8 mouse cellular contexts compared by ENCODE assay signal in the genomic region with DNA sequence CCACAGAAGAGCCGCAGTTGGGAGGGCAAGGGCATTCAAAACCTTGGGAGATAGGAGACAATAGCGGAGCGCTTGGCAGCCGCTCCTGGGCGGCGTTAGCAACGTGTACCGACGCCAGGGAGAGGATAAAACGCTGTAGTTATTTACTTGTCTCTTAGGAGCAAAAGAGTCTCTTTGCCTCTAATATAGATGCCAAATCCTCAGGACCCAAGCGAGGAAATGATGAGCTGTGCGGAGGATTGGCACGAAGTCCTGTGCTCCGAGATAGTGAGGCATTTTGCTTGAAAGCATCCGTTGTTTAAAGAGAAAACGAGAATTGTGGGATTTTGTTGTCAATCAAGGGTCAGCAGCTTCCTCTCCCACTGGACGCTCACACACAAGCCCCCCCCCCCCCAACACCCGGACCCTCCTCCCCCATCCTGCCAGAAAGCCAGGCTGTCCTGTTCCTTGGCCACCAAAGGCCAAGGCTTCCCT.
DNase-seq lines count a peak whose midpoint lies in the region; ATAC-seq and TF ChIP-seq lines count a peak whose summit lies in the region.

No protein-coding gene starts in this region.

- H3K27ac ChIP-seq in cerebellum, adult 2 months (ENCODE audit: insufficient read depth, low read length) = no peak overlapping the region
- H3K27ac ChIP-seq in hindbrain, embryonic 14.5 days = peak overlapping the region; percentile 75
- no peak overlapping the region for H3K27ac ChIP-seq in limb, embryonic 15.5 days

- H3K9ac ChIP-seq in hindbrain, embryonic 14.5 days = 0 out of 2 replicates have a peak overlapping the region, but pooled peaks have one; percentile 9
- H3K9ac ChIP-seq in limb, embryonic 15.5 days = no peak overlapping the region

- no peaks in the 10 kb centered on the region for H3K9me3 ChIP-seq in hindbrain, embryonic 14.5 days (ENCODE audit: control insufficient read depth, low read length)
- H3K9me3 ChIP-seq in limb, embryonic 15.5 days = no peaks in the 10 kb centered on the region

- H3K36me3 ChIP-seq in hindbrain, embryonic 14.5 days (replicated peaks; ENCODE audit: control insufficient read depth, insufficient read depth) = no peaks in the 10 kb centered on the region
- H3K36me3 ChIP-seq in limb, embryonic 15.5 days = no peaks in the 10 kb centered on the region

- 3% methylated on average over 18 of the region's 18 CpGs for WGBS in cerebellum, adult 2 months
- WGBS in hindbrain, embryonic 14.5 days = 18% methylated on average over 18 of the region's 18 CpGs
- WGBS in limb, embryonic 15.5 days = 63% methylated on average over 18 of the region's 18 CpGs

- H3K27me3 ChIP-seq in cerebellum, adult 2 months (ENCODE audit: control insufficient read depth, insufficient read depth, low read length) = peaks cover 1% of the 10 kb centered on the region; the same call in 1 of the 2 replicates
- no peaks in the 10 kb centered on the region for H3K27me3 ChIP-seq in hindbrain, embryonic 14.5 days (ENCODE audit: control insufficient read depth, insufficient read depth, low read length)
- H3K27me3 ChIP-seq in limb, embryonic 15.5 days = no peaks in the 10 kb centered on the region; the same call in 1 of the 2 replicates

- no peak for TF ChIP-seq POLR2A in cerebellum, adult 2 months (IDR thresholded peaks at IDR 0.05; ENCODE audit: borderline replicate concordance, insufficient read depth, low read length)

- ATAC-seq in hindbrain, embryonic 14.5 days (ENCODE audit: low FRiP score) = peak; percentile 76
- no peak for ATAC-seq in limb, embryonic 15.5 days (ENCODE audit: insufficient number of reproducible peaks, low FRiP score, low TSS enrichment, low read depth)

- peak overlapping the region; percentile 4 for H3K4me3 ChIP-seq in cerebellum, adult 2 months (replicated peaks; ENCODE audit: insufficient read depth, low read depth, low read length)
- peak overlapping the region; percentile 2; the same call in 1 of the 2 replicates for H3K4me3 ChIP-seq in hindbrain, embryonic 14.5 days (replicated peaks; ENCODE audit: low read length)
- no peak overlapping the region for H3K4me3 ChIP-seq in limb, embryonic 15.5 days

- peak overlapping the region; percentile 52 for H3K4me2 ChIP-seq in hindbrain, embryonic 14.5 days (replicated peaks)
- H3K4me2 ChIP-seq in limb, embryonic 15.5 days = 0 out of 2 replicates have a peak overlapping the region, but pooled peaks have one; percentile 38

- DNase-seq in cerebellum, adult 2 months = peak; percentile 12 to 35
- DNase-seq in cerebellum, adult 11 months = no peak
- DNase-seq in cerebellum, postnatal 14 days = peak; percentile 20 to 42
- peak; percentile 75 for DNase-seq in hindbrain, embryonic 14.5 days (ENCODE audit: low spot score)
- no peak for DNase-seq in ovary, postnatal 36 days (ENCODE audit: low spot score)
- DNase-seq in lung, postnatal 36 days = no peak
- no peak for DNase-seq in ovary, postnatal 10 days (ENCODE audit: low spot score)

- H3K4me1 ChIP-seq in cerebellum, adult 2 months (ENCODE audit: control insufficient read depth, insufficient read depth, low read length) = no peaks in the 10 kb centered on the region
- H3K4me1 ChIP-seq in hindbrain, embryonic 14.5 days (replicated peaks; ENCODE audit: control insufficient read depth, insufficient read depth, low read length) = peaks cover 24% of the 10 kb centered on the region
- H3K4me1 ChIP-seq in limb, embryonic 15.5 days = peaks cover 4% of the 10 kb centered on the region; the same call in 1 of the 2 replicates

- TF ChIP-seq CTCF in cerebellum, adult 2 months (IDR thresholded peaks at IDR 0.05; ENCODE audit: borderline replicate concordance, insufficient read depth, low read depth, low read length) = no peak

Comparison
In these comparisons a context has a peak if more than half of its experiments do, and no peak if none do; other contexts are left out.
1. DNase-seq: peak in cerebellum, adult 2 months (2 of 2), cerebellum, postnatal 14 days (2 of 2) and hindbrain, embryonic 14.5 days (single experiment); none in cerebellum, adult 11 months (single experiment), ovary, postnatal 36 days (single experiment), lung, postnatal 36 days (single experiment) and ovary, postnatal 10 days (single experiment).